Mouse (Mus musculus): ENCODE measurements at regions not wholly inside any gene's neighbourhood (a gene's known extent, or its start where the extent isn't known, plus 50 kb on each side); places are given as distances from the start of the nearest gene placed in this dataset.

DNA sequence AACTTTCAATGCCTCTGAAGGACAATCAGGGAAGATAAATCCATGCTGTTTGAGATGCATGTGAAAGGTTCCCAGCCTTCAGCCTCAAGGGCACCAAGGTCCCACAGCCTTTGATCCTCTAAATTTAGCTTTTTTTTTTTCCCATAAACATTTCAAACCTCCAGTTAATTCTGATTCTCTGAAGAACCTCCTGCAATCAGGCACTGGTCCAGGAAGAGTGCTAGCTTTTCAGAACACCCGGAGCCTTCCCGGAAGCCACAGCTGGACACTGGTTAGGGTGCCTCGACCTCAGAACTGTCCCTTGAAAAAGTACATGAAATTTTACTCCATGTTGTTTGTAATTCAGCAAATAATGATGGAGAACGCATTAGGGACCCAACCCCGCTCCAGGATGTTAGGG is 348.9 kb downstream of the Prdm2 start:
- no peak for DNase-seq (ENCODE audit: inconsistent ontology term)

DNA sequence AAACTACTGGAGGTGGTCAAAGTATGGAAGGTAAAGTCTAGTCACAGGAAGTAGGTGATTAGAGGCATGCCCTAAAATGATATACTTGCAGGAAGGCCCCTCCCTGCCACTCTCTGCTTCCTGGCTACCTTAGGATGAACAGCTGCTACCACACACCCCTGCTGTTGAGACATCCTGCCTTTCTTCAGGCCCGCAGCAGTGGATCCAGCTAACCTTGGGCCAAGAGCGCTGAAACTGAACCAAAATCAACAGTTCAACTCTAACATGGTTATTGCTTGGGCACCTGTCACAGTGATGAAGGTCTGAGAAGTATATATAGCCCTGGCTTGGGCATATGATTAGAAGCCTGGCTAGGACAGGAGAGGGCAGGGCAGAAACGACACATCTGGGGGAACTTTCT is 352.4 kb downstream of the Prdm2 start:
- DNase-seq (ENCODE audit: inconsistent ontology term) = no peak

DNA sequence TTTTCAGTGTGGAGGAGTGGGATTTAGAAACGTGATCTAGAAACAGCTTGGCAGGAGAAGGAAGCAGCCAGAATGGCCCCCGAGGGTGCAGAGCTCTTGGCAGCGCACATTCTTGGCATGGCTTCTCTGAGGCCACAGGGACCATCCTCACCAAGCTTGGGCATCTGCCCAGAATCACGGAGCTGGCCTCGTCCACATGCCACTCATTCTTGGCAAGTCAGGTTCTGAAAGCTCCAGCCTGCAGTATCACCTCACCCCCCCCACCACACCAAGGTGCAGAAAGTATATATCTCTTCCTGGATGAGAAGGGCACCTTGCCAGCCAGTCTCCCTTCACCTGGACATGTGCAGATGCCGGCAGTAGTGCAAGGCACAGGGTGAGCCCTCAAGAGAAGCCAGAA is 356.2 kb downstream of the Prdm2 start:
- DNase-seq (ENCODE audit: inconsistent ontology term) = peak; percentile 84

DNA sequence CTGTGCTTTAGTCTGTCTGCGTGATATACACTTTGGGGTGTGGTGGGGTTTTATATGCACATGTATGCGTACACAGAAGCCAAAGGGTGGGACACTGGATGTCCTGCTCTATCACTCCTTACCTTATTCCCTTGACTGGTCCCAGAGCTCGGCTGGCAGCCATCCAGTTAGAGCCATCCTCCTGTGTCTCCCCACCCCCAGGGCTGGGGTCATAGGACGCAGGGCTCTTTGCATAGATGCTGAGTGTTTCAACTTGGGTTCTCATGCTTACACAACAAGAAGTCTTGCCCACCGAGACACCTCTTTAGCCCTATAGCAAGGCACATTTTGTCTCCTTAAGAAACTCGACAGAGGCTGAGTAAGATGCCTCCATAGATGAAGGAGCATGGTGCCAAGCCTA is 357.2 kb downstream of the Prdm2 start:
- no peak for DNase-seq (ENCODE audit: inconsistent ontology term)

DNA sequence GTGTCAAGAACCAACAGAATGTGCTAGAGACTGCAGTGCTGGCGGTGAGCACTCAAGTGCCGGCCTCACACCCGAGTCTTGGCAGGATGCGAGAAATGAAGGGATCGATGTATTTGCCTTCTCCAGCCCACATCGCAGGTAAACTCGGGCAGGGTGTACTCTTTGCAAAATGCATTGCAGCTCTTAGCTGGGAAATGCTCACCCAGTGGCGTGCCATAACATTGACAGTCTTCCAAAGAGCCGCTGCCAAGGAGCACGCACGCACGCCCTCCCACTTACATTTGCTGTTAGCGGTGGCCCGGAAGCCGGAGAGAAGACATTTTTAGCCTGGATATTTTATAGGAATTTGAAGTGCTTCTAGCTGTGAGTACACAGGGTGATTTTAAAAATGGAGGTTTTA is 358.9 kb downstream of the Prdm2 start:
- no peak for DNase-seq (ENCODE audit: inconsistent ontology term)

DNA sequence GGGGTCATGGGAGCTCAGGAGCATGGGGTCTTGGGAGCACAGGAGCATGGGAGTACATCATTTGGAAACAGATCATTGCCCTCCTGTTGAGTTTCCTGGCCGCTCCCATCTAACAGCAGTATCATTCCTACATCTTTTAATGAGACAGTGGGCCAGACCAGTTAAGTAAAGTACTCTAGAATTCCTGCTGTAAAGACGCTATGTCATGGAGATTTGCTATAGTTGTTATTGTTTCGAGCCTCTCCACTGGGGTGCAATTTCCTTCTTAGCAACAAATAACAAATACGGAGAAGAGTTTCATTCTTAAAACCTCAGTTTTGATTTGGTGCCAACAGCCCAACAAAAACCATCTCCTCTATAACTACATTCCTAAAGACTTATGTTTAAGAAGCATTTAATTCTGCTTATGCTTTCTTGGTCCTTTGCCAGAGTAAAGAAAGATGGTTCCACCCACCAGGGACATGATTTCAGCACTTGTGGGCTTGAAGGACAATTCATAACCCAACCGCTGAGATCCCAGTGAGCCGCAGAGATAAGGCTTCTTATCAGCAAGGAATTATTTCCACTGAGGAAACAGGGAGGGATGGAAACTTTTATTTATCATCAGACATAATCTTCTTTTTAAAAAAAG is 367.6 kb downstream of the Prdm2 start:
- no peak for DNase-seq (ENCODE audit: inconsistent ontology term)

DNA sequence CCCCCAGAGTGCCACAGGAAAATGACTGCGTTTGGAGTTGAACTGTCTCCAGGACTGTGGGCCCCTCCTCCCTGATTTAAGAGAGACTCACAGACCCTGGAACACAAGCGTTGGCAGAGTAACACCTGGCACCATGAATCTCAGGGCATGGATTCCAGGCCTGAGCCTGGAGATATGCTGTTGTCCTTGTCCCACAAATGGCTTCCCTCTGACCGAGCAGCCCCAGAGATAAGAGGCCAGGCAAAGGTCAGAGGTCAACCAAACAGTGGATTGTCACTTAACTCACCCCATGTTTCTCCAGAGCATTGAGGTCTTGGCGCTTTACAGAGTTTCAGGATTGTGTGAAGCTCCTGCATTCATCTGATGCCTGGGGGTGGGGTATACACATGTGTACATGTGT is 373.3 kb downstream of the Prdm2 start:
- no peak for DNase-seq (ENCODE audit: inconsistent ontology term)

DNA sequence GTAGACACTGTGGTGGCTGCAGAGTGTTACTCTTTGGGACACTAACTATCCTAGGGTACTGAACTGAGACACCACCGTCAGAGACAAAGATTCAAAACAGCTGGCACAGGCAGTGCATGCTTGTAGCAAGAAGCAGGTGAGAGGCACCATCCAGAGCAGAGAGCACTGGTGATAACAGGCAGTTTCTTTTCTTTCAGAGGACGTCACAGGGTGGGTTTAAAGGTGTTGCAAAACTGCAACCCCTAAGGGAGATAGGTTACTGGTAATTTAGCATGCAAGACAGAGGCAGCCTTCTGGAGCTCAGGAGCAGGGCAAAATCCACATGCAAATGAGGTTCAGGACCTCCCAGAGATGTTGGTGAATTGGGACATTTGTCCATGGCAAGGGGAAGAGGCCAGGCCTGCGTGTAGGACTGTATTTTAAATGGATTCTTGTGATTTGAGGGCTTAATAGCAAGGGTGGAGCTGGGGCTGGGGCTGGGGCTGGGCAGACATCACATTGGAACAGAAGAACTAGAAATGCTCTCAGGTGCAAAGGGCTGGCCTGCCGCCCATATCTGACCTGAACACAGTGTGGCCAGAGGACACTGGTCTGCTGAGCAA is 374.3 kb downstream of the Prdm2 start:
- DNase-seq (ENCODE audit: inconsistent ontology term) = no peak

DNA sequence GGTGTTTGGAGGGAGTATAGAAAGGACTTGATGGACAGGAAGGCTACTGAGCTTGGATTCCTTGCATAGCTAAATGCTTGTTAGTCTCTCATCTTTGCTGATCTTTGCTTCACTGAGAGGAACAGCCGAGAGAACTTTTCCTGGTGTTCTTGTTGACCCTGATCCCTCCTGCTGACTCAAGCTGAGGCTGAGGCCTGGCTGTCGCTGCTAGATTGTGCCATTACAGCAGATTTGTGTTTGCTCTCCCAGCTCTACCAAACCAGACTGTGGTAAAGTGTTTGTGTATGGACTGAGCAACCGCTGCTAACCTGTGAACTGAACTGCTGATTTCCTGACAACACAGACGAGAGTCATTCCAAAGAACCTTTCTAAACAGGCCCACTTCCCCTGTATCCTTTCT is 375.2 kb downstream of the Prdm2 start:
- no peak for DNase-seq (ENCODE audit: inconsistent ontology term)

DNA sequence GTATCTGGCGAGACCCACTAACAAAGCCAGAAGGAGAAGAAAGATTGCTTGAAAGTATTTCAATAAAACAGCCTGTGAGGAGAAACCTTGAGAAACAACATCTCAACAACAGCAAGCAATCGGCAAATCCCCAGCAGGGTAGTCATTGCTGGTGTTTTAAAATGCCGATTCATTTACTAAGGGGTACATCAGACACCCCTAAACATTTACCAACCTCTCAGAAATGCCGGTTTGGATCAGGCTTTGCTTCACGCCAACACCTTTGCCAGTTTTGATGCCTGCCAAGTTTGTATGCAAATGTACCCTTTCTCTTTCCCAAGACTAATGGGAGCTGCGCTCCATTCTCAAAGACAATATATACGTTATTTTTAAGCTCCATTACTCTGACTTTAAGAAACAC is 383.1 kb downstream of the Prdm2 start:
- no peak for DNase-seq (ENCODE audit: inconsistent ontology term)

DNA sequence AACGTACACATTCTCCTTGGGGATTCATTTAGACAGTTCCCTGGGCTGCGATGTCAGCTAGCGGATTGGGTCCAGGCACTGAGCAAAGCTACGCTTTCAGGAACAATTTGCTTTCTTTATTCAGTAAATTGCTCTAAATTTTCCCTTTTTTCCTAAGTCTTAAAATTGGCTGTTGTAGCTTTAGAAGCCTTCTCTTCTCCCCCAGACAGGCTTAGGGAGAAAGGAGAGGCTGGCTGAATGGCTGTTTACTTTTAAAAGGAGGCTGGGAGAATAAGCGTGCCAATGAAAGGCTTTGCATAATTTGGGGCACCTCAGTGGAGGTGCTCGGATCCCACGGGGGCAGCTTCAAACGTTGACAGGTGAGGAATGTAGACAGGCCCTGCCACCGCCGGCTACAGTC is 383.8 kb downstream of the Prdm2 start:
- no peak for DNase-seq (ENCODE audit: inconsistent ontology term)

DNA sequence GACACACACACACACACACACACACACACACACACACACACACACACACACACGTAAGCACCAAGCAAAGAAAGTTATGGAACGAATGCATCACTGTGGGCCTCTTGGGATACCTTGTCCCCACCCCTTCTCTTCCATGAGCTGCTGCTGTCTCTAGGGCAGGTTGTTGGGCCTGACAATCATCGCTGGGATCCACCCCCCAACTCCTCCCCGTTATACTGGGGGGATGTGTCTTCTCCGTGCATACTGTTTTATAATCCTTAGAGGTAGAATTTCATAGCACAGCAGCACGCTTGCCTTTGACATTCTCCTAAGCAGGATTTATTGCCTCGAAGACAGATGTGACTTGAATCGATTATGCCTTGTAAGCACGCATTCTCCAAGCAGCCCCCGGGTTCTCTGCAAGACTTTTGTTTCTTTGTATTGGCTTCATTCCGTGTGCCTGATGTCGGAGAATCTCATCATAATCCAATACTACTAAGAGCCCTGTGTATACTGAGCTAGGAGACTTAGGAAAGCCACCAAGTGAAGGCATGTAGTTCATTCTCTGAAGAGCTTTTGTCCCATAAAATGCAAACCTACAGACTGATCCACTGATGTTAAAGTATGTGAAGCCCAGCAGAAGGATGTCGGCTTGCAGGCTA is 386.4 kb downstream of the Prdm2 start:
- DNase-seq (ENCODE audit: inconsistent ontology term) = no peak

DNA sequence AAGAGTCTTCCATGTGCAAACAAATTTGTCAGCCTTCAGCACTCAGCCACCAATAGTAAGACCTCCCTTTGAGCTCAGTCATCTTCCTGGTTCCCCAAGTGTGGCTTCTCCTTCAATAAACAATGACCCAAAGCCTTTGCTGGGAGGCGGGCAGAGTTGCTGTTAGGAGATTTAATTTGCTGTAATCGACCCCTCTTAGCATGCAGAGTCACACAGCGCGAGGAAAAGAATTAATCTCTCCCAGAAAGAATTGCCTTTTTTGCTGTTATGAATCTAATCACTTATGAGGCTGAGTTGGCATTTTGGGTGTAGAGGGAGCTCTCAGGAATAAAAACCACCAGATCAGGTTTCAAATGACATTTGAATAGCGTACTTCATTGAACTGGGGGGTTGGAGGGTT is 387.0 kb downstream of the Prdm2 start:
- no peak for DNase-seq (ENCODE audit: inconsistent ontology term)

DNA sequence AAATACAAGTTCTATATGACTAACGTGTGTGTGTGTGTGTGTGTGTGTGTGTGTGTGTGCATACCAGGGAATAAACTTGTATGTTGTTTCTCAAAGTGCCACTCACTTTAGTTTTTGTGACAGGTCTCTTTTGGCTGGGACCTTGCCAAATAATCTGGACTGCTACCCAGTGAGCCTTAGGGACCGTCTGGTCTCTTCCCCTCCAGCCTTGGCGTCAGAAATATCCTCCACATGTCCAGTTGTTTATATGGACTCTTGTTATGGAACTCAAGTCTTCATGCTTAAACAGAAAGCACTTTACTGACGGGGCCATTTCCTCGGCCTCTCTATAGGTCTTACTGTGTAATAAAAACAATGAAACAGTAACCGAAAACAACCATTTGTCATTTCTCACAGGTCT is 394.4 kb downstream of the Prdm2 start:
- DNase-seq (ENCODE audit: inconsistent ontology term) = no peak

DNA sequence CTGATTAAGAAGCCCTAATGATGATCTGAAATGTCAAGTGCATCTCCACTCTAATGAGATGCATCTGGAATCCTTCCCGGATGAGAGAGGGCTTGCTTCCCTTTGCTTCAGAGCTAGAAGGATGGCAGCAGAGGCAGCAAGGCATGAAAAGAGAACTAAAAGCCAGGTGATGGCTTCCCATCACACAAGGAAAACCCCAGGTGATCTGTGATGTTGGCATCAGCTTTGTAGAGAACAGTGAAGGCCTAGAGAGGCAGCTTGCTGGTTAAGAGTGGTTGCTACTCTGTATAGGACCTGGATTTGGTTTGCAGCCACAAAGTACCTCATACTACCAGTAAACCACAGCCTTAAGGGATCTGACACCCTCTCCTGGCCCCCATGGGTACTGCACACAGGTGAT is 395.8 kb downstream of the Prdm2 start:
- DNase-seq (ENCODE audit: inconsistent ontology term) = peak; percentile 18

DNA sequence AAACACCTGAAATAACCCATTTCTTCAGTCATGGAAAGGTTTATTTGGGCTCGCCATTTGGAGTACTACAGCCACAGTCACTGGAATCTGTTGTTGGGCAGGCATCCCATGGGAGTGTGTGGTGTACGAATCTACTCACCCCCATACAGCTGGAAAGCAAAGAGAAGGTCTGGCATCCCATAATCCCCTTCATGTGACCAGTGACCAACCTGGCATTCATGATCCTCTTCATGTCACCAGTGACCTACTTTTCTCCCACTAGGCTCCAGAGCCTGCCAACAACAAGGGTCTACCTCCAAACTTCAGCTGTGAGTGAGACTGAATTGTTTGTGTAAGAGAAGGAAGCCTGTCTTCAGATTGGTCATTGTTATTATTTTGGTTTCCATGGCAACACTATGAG is 409.0 kb downstream of the Prdm2 start:
- DNase-seq (ENCODE audit: inconsistent ontology term) = no peak

DNA sequence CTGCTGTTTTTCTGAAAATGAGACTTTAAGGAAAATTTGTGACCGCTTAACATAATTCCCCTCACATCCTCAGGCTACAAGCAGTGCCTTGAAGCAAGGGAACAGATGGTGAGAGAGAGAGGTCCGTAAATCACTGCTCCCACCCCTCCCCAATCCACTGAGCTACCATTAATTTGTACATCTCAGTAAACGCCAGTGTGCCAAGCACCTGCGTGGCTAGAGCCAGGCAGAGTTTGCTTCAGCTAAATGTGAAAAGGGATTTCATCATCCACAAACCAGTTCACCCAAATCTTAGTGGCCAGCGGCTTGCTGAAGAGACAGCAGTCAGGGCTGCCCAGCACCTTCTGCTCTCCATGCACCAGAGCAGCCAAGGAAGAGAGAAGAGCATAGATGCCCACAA is 413.5 kb downstream of the Prdm2 start:
- no peak for DNase-seq (ENCODE audit: inconsistent ontology term)

DNA sequence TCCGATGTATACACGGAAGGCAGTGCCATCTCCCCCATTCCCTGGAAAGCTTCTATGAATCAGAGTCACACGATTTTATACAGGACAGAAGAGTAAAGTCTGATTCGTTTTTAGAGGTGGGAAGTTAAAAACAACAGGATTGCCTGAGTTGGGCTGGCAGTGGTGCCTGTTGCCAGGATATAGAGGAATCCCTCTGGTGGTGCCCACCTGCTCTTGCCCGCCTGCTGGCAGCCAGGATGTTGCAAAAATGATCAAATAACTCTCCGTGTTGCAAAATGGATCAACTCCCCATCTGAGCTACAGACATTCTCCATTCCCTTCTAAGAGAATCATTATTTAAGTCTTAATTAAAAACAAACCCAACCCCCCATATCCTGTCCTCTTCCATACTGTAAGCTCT is 414.0 kb downstream of the Prdm2 start:
- no peak for DNase-seq (ENCODE audit: inconsistent ontology term)

DNA sequence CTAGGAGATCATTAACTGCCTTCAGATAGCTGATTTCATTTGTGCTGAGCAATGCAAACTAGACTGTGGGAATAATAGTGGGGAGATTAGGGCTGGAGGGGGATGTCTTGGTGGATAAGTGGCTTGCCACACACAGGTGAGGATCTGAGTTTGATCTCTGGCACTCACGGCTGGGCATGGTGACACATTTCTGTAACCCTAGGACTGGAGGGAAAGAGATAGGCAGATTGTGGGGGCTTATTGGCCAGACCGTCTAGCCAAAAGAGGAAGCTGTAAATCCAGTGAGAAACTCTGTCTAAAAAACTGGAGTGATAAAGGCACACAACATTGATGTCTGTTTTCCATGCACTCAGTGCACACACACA is 420.2 kb downstream of the Prdm2 start:
- no peak for DNase-seq (ENCODE audit: inconsistent ontology term)

DNA sequence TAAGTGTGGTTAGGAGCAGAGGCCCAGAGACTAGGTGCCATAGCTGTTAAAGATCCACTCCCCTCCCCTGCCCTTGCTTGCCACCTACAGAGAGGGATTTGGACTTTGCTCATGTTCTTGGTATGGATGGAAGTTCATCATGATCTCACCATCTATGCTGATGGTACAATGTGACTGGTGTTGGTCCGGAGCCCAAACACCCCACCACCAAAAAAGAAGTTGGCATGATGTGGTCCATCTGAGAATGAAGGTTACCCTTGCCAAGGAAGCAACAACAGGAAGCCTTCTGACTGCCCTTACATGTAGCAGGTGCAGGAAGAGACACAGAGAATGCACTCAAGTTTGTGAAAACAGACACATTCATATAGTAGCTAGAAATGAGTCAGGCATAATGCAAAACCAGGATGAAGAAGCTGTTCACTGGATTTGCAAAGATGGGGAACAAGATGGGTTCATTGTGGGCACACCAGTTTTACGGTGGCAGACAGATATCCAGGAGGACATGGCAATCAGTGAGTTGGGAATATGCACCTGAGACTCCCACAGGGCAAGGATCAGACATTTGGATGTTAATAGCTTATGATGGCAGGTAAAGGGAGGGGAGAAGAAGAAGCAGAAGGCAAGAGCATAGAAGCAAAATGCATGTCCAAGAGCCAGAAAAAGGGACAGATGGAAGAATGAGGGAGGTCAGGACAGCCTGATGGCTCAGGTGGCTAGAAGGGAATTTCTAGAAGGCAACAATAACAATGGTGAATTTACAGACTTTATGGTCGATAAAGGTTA is 420.8 kb downstream of the Prdm2 start:
- DNase-seq (ENCODE audit: inconsistent ontology term) = no peak

DNA sequence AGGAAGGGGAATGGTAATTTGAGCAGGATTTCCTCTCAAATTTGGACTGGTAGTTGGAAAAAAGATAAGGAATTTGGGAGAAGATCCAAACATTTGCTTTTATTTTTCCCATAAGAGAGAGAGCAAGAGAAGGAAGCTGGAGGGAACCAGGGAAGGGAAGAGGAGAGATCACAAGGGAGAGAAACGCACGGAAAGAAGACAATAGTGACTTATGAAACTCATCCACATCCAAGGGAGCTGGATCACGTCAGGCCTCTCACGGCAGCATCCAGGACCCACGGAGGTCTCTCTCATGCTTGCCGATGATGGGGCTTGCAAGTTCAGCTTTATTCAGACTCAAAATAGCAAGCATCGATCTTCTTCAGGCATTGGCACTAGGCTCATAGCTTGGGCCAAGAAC is 423.7 kb downstream of the Prdm2 start:
- no peak for DNase-seq (ENCODE audit: inconsistent ontology term)

DNA sequence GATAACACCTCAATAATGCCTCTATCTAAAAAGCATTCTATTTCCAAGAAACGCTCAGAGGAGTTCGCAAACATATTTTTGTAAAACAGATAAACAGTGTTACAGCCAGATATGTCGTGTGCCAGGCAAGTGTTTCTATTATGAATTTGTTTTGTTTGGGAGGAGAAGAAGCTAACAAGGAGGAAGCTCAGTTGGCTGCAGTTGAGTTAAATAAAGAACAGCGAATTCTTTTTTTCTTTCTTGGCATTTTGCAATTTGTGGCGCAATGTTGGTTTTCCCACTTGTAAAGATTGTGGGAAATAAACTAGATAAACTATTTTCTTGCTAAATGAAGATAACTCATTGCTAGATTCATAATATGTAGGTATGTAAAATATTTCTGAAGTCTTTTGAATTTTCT is 427.4 kb downstream of the Prdm2 start:
- DNase-seq (ENCODE audit: inconsistent ontology term) = no peak
